Mouse (Mus musculus) gastrocnemius, adult 8-10 months (tissue): ENCODE results near the gene Lelp1. TPM values are rescaled to one million over a fixed set of nuclear protein-coding genes. Genes with fewer than 3 reads are reported as not detected.

Experiments used
- DNase-seq, 2 experiments: peaks; one replicate each; pipeline ENCODE4 v3.0.0; 2022; ENCODE audit warnings: low spot score in 2 of 2
- total RNA-seq, 4 experiments: library from RNA; stranded (reverse); gene quantifications; 2 replicates each; pipeline ENCODE4 v1.2.4; 2022

The Lelp1 gene
- not detected for total RNA-seq

DNA sequence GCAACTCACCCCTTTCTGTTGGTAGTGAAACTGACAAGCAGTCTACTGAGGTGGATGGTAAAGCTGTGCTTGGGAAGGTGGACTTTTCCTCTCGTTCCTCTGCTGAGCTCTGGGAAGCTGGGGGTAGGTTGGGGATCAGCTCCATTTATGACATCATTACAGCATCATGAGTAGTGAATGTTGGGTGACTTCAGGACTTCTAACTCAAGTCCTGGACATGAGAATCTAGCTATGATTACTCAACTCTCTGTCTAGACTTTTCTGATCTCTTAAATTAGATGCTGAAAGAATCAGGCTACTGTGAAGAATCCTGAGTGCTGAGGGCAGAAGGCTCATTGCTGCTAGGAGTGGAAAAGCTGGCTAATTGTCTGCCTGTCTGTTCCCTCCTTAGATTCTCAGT, at the start of gene Lelp1:
Gene Lelp1 (minus strand): TSS at position 101 of the 400 bp plus-strand sequence.
- no peak for DNase-seq

DNA sequence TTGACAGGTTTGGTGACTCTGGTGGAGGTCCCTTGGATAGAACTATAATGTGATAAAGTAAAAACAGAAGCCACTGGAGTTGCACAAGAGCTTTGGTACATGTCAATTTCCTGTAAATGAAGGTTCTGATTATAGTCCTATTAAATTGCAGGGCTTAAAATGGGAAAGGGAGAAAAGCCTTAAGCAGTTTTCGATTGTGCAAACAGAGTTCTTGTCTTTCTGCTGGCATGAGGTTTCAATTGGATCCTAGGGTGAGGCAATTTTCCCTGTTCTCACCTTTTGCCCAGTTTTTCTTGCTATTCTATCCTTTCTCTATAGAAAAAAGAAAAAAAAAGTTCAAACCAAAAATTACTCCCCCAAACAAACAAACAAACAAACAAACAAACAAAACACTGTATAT, 34.3 kb upstream of the Lelp1 start:
- DNase-seq: no peak

DNA sequence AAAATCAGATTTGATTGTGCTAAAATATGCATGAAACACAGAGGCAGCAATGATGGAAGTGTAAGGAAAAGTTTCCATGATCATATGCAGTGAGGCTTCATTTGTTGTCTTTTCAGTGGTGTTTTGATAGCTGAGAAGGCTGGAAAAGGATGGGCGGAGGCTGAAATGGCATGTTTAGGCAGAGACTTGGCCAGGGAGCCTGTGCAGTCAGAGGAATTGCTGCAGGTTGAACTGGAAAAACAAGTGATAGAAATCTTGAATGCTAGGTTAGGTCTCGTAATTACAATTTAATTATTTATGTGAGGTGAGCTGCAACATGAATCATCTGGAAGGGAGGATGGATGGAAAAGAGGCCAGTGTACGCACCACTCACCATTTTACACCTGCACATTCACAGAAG, 27.3 kb upstream of the Lelp1 start:
- no peak for DNase-seq

DNA sequence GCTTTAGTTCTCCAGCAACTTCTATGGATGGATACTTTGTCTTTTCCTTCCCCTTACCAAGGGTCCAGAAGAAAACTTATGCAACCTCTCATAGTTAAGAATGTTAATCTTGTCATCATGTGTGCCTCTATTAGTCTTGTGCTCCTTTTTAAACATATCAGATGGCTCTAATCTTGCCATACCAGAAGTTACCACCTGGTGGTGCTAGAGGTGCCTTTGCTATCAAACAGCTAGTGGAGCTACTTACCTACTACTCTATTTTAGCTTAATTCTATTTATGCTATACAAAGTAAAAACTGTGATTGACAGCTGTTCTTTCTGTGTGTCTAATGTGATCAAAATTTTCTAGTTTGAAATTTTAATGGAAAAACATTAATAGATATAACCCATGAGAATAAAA, 10.8 kb upstream of the Lelp1 start:
- no peak for DNase-seq

DNA sequence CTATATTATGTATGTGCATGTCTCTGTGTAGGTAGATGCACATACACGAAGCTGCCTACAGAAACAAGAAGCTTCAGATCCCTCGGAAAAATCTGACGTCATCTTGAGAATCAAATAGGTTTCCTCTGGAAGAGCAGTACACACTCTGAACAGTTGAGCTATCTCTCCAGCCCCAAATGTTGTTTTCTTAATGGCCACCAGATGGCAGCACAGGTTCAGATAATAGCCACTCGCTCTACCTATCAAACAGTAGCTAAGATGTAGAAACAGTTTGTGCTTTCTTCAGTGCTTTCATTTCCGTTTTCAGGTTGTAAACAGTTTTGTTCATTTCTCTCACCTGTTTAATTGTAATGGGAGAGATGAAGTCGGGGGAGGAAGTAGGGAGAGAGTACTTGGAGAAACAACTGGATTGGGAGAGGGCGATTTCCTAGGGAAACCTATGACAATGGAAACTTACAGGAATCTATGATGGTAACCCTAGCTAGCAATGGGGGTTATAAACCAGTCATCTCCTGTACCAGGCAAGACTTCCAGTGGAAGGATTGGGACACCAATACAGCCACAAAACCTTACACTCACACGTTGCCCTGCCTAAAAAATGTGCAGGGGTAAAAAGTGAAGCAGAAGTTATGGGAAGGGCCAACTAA, 8.2 kb upstream of the Lelp1 start:
- no peak for DNase-seq

DNA sequence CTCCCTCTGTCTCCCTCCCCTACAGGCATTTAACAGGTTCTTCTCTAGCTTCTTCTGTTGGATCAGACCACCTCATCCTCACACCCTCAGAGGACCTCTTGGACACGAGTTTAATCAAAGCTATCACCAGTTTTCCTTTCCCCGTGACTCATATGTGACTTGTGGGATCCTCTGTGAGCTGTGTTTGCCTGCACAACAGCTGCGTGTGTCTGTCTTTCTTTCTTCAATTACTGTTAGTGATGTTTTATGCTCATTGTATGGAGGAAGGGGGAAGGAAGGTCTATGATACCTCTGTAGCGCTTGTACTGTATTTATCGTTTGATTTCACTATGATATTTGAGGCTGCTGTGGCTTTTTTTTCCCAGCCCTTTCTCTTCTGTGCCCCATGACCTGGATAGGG, 5.4 kb upstream of the Lelp1 start:
- no peak for DNase-seq

DNA sequence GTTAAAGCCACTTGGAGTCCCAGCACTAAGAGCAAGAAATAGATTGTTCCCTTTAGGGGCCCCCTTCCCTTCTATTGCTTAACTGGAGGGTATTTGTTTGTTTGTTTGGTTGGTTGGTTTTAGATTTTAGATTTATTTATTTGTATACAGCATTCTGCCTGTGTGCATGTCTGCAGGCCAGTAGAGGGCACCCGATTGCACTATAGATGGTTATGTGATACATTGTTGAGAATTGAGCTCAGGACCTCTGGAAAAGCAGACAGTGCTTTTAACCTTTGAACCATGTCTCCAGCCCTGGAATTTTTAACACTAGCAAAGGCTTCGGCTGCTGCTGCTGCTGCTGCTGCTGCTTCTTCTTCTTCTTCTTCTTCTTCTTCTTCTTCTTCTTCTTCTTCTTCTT, 4.9 kb upstream of the Lelp1 start:
- no peak for DNase-seq

DNA sequence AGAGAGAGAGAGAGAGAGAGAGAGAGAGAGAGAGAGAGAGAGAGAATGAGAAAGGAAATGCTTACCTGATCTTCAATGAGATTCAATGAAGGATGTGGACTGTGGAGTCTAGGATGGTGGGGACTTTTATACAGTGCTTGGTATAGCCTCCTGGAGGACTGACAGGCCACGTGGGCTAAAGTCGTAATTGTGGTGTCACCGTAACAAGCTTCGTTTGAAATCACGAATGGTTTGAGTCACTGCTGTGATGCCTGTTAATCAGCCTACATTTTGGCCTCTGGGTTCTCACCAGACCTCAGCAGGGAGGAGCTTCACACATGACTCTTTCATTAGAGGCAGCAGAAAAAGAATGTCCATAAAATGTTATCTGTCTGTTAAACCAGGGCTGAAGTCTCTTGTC, 18.7 kb downstream of the Lelp1 start, which contains the start of gene Prr9:
Gene Prr9 (minus strand): TSS at position 101 of the 400 bp plus-strand sequence.
- no peak for DNase-seq

DNA sequence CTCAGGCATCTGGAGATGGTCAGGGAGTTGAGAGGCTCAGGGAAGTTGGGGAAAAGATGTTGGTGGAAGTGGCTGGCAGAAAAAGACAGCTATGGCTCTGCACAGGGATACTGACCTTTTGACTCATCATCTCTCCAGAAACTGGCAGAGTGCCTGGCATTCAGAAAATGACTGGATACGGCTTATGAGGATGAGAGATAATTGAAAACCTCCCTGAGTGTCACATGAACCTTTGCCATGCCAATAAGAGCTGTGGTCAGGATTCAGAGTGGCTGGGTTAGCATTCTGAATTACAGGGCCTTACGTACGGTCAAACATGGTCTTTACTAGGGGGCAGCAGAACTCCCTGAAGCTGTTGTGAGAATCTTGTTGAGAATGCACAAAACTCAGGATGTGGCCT, 21.6 kb downstream of the Lelp1 start:
- DNase-seq: no peak

DNA sequence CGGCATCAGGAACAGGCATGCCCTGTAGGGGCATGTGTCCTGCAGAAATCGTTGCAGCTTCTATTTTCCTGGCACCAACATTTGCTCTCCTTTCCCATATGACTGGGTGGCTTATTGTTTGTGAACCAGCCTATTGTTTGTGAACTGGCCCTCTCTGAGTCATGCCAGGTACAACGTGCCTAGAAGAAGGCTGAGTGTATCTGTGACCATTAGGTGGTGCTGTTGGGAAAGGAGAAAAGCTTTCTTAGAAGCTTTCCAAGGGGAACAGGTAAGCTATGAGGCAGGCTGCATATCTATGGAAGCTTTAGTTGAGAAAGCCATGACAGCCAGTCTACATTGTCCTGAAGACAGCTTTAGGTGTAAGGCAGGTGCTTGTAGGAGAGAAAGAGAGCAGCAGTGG, 24.6 kb downstream of the Lelp1 start:
- DNase-seq: no peak

DNA sequence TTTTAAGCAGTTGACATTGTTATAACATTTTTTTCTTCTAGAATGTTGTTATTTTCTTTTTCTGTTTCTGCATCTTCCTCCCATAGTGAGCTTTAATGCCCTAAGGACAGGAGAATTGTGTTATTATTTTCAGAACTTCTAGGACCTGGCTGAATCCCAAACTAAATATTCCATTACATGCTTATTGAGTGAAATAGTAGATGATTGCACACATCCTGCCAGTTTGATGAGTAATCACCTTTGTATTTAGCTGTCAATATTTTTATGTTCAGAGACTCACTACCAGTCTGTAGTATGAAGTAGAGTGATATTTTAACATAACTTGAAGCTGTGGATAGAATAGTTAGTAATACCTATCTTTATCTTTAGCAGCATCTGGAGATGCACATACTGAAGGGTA, 31.0 kb downstream of the Lelp1 start:
- no peak for DNase-seq

DNA sequence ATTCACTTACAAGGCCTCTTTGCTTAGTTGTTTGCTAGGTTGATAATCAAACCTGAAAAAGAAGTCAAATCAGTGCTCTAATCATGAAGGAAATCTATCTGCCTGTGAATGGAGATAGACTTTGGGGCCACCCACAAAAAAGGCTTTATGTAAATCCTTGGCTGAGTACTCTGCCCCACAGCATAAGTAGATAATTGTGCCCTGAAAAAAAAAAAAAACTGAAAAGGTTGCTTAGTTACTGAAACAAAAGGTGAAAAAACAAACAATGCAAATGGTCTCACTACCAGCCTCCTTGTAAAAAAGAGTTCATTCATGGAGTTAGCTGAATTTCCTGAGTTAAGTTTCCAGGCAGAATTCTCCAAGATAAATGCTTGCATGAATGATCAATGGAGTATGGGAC, 31.8 kb downstream of the Lelp1 start:
- no peak for DNase-seq

DNA sequence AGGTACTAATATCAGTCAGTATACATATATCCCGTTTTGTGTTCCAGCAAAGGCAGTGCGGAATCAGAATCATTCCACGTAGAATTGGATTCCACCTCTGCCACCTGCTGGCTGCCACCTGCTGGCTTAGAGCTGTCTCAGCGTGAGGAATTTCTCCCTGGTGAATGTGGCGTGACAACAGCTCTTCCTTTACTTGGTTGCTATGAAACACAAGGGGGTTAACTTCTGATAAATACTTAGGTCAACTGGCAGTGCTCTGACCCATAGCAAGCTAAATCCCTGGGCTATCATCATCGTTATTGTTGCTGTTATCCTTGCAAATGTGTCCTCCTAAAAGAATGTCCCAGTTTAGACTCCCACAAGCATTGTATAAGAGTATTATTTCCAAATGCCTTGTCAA, 36.0 kb downstream of the Lelp1 start:
- no peak for DNase-seq

Other genes with a start within 250 kb of the Lelp1 start
- gene Pglyrp3, start 128.2 kb downstream of the Lelp1 start, total RNA-seq: not detected
- not detected for gene Lor, start 59.6 kb downstream of the Lelp1 start, total RNA-seq
- not detected for gene Prr9, start 18.8 kb downstream of the Lelp1 start, total RNA-seq
- gene Sprr2a1, start 73.1 kb upstream of the Lelp1 start, total RNA-seq: not detected
- not detected for gene Sprr2a2, start 73.2 kb upstream of the Lelp1 start, total RNA-seq
- gene Sprr2a3, start 142.7 kb upstream of the Lelp1 start, total RNA-seq: not detected
- gene Sprr2b, start 173.9 kb upstream of the Lelp1 start, total RNA-seq: not detected
- gene Sprr2d, start 196.4 kb upstream of the Lelp1 start, total RNA-seq: not detected
- not detected for gene Sprr2e, start 209.4 kb upstream of the Lelp1 start, total RNA-seq
- not detected for gene Sprr2f, start 222.4 kb upstream of the Lelp1 start, total RNA-seq
- gene Sprr2h, start 242.9 kb upstream of the Lelp1 start, total RNA-seq: not detected